Mouse (Mus musculus): ENCODE measurements around the gene Tmem248. TPM values are rescaled to one million over a fixed set of nuclear protein-coding genes. Genes with fewer than 3 reads are reported as not detected.

Tmem248 gene
- total and polyA plus RNA-seq, 3 experiments, result 72.1 to 82.9 (median 80.9) TPM

GRCm38 (mm10) chr5:130236302-130236701 lies 19.4 kb downstream of the Tmem248 start:
- dilution Hi-C loops (cut with MboI; ENCODE audit: extremely low pct_ligation_motif_present, extremely low pct_unique_long_range_greater_than_20kb, low sequenced_read_pairs) (no loop called here), in situ Hi-C loops (cut with MboI; ENCODE audit: low pct_ligation_motif_present, low pct_unique_long_range_greater_than_20kb, low sequenced_read_pairs) (no loop called here)
- H3K79me2 ChIP-seq (replicated peaks; ENCODE audit: control insufficient read depth, extremely low read depth, insufficient read depth, poor library complexity, severe bottlenecking), result peaks cover 24% of the 10 kb centered on the region
- no peak overlapping the region for H3K4me2 ChIP-seq (ENCODE audit: insufficient read depth, low read depth, poor library complexity, severe bottlenecking)
- H3K27ac ChIP-seq (ENCODE audit: insufficient read depth, low read depth), result no peak overlapping the region
- TF ChIP-seq UBTF (IDR thresholded peaks at IDR 0.05; ENCODE audit: low read depth, low read length), result no peak
- TF ChIP-seq GABPA (IDR thresholded peaks at IDR 0.05; ENCODE audit: insufficient replicate concordance, low read depth, low read length), result no peak
- no peak for TF ChIP-seq MAX (IDR thresholded peaks at IDR 0.05; ENCODE audit: low read length)
- no peak for TF ChIP-seq SIN3A (IDR thresholded peaks at IDR 0.05; ENCODE audit: low read length)
- no peak for TF ChIP-seq SMC3 (IDR thresholded peaks at IDR 0.05; ENCODE audit: low read depth, low read length)
- no peak overlapping the region for H3K9ac ChIP-seq (ENCODE audit: insufficient read depth, low read depth)
- DNase-seq (ENCODE audit: extremely low read depth), result no peak
- H3K9me3 ChIP-seq (replicated peaks; ENCODE audit: low read length), result no peaks in the 10 kb centered on the region
- no peaks in the 10 kb centered on the region for H3K4me1 ChIP-seq (ENCODE audit: control insufficient read depth in 1 of 2, insufficient read depth in 2 of 2)
- no peak overlapping the region for H3K4me3 ChIP-seq (replicated peaks in 1 of 3; ENCODE audit: low read depth in 2 of 3, low read length in 2 of 3, poor library complexity in 1 of 3)
- no peaks in the 10 kb centered on the region for H3K27me3 ChIP-seq (replicated peaks)
- peaks cover 88 to 95% of the 10 kb centered on the region in 2 experiments for H3K36me3 ChIP-seq (replicated peaks in 1 of 2; ENCODE audit: control insufficient read depth in 1 of 2, insufficient read depth in 1 of 2, low read length in 1 of 2)

GRCm38 (mm10) chr5:130239236-130239635 lies 22.4 kb downstream of the Tmem248 start:
- H3K4me1 ChIP-seq (ENCODE audit: control insufficient read depth in 1 of 2, insufficient read depth in 2 of 2), result no peaks in the 10 kb centered on the region

DNA sequence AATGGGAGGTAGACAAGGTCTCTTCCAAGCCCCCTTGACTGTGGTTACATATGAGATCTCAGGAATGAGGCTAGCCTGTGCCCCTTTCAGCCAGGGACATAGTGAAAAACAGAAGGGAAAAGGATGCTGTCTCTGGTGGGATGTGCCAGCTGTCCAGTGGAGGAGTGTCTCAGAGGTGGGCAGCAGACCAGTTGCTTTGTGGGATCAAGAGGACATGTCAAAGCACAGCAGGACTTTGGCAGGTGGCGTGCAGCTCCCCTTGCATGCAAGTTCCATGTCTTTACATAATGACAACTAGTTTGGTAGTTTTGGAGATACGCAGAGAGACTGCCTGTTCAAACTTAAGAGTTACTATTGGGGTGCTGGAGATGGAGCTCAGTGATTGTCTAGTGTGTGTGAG lies 23.0 kb downstream of the Tmem248 start:
- H3K27me3 ChIP-seq (replicated peaks), result no peaks in the 10 kb centered on the region
- no peaks in the 10 kb centered on the region for H3K4me1 ChIP-seq (ENCODE audit: control insufficient read depth in 1 of 2, insufficient read depth in 2 of 2)
- peaks cover 85 to 95% of the 10 kb centered on the region in 2 experiments for H3K36me3 ChIP-seq (replicated peaks in 1 of 2; ENCODE audit: control insufficient read depth in 1 of 2, insufficient read depth in 1 of 2, low read length in 1 of 2)
- H3K4me2 ChIP-seq (ENCODE audit: insufficient read depth, low read depth, poor library complexity, severe bottlenecking), result no peak overlapping the region
- no peaks in the 10 kb centered on the region for H3K9me3 ChIP-seq (replicated peaks; ENCODE audit: low read length)
- dilution Hi-C loops (cut with MboI; ENCODE audit: extremely low pct_ligation_motif_present, extremely low pct_unique_long_range_greater_than_20kb, low sequenced_read_pairs), result no loop called here
- DNase-seq (ENCODE audit: extremely low read depth), result no peak
- H3K4me3 ChIP-seq (replicated peaks in 1 of 3; ENCODE audit: low read depth in 2 of 3, low read length in 2 of 3, poor library complexity in 1 of 3), result no peak overlapping the region
- H3K27ac ChIP-seq (ENCODE audit: insufficient read depth, low read depth), result no peak overlapping the region
- H3K9ac ChIP-seq (ENCODE audit: insufficient read depth, low read depth), result no peak overlapping the region
- H3K79me2 ChIP-seq (replicated peaks; ENCODE audit: control insufficient read depth, extremely low read depth, insufficient read depth, poor library complexity, severe bottlenecking), result peaks cover 4% of the 10 kb centered on the region
- TF ChIP-seq POLR2A (IDR thresholded peaks at IDR 0.05; ENCODE audit: low read depth, low read length), result no peak
- no peak for TF ChIP-seq MXI1 (IDR thresholded peaks at IDR 0.05; ENCODE audit: low read depth, low read length)
- no peak for TF ChIP-seq RAD21 (IDR thresholded peaks at IDR 0.05; ENCODE audit: low read depth, low read length)
- TF ChIP-seq ZC3H11A (IDR thresholded peaks at IDR 0.05; ENCODE audit: low read depth, low read length), result no peak
- TF ChIP-seq NELFE (IDR thresholded peaks at IDR 0.05; ENCODE audit: low read depth, low read length), result no peak
- no peak for TF ChIP-seq TCF12 (IDR thresholded peaks at IDR 0.05; ENCODE audit: low read depth, low read length)
- no peak for TF ChIP-seq USF2 (conservative IDR thresholded peaks at IDR 0.05; ENCODE audit: low read depth, low read length)
- no peak for TF ChIP-seq POLR2AphosphoS2 (IDR thresholded peaks at IDR 0.05; ENCODE audit: low read depth, low read length)
- no peak for TF ChIP-seq GABPA (IDR thresholded peaks at IDR 0.05; ENCODE audit: insufficient replicate concordance, low read depth, low read length)
- no peak for TF ChIP-seq HCFC1 (IDR thresholded peaks at IDR 0.05; ENCODE audit: low read depth, low read length)
- TF ChIP-seq CHD1 (IDR thresholded peaks at IDR 0.05; ENCODE audit: low read depth, low read length), result no peak
- TF ChIP-seq JUN (IDR thresholded peaks at IDR 0.05; ENCODE audit: insufficient read depth, low read depth, low read length), result no peak
- in situ Hi-C loops (cut with MboI; ENCODE audit: low pct_ligation_motif_present, low pct_unique_long_range_greater_than_20kb, low sequenced_read_pairs), result no loop called here

More at GRCm38 (mm10) chr5:130239236-130239635, 22.4 kb downstream of the Tmem248 start:
- Histone ChIP-seq H3K9ac (ENCODE audit: insufficient read depth, low read depth) (no peak overlapping the region), H3K27me3 (replicated peaks) (no peaks in the 10 kb centered on the region), H3K79me2 (replicated peaks; ENCODE audit: control insufficient read depth, extremely low read depth, insufficient read depth, poor library complexity, severe bottlenecking) (peaks cover 6% of the 10 kb centered on the region), H3K9me3 (replicated peaks; ENCODE audit: low read length) (no peaks in the 10 kb centered on the region), H3K4me2 (ENCODE audit: insufficient read depth, low read depth, poor library complexity, severe bottlenecking) (no peak overlapping the region), H3K4me3 (replicated peaks in 1 of 3; ENCODE audit: low read depth in 2 of 3, low read length in 2 of 3, poor library complexity in 1 of 3) (no peak overlapping the region), H3K36me3 (replicated peaks in 1 of 2; ENCODE audit: control insufficient read depth in 1 of 2, insufficient read depth in 1 of 2, low read length in 1 of 2) (peaks cover 86 to 95% of the 10 kb centered on the region in 2 experiments), H3K27ac (ENCODE audit: insufficient read depth, low read depth) (no peak overlapping the region)
- dilution Hi-C loops (cut with MboI; ENCODE audit: extremely low pct_ligation_motif_present, extremely low pct_unique_long_range_greater_than_20kb, low sequenced_read_pairs) (no loop called here), in situ Hi-C loops (cut with MboI; ENCODE audit: low pct_ligation_motif_present, low pct_unique_long_range_greater_than_20kb, low sequenced_read_pairs) (no loop called here)
- no peak for TF ChIP-seq IRF4 (IDR thresholded peaks at IDR 0.05; ENCODE audit: low read depth, low read length)
- no peak for TF ChIP-seq PAX5 (IDR thresholded peaks at IDR 0.05; ENCODE audit: low read length)
- no peak for TF ChIP-seq KAT2A (IDR thresholded peaks at IDR 0.05; ENCODE audit: insufficient replicate concordance, low read length)
- TF ChIP-seq CHD1 (IDR thresholded peaks at IDR 0.05; ENCODE audit: low read depth, low read length), result no peak
- no peak for TF ChIP-seq NELFE (IDR thresholded peaks at IDR 0.05; ENCODE audit: low read depth, low read length)
- TF ChIP-seq CHD2 (IDR thresholded peaks at IDR 0.05; ENCODE audit: low read length), result no peak
- no peak for TF ChIP-seq RCOR1 (conservative IDR thresholded peaks at IDR 0.05; ENCODE audit: low read depth, low read length)
- TF ChIP-seq BHLHE40 (IDR thresholded peaks at IDR 0.05; ENCODE audit: low read depth, low read length), result no peak
- TF ChIP-seq ETS1 (conservative IDR thresholded peaks at IDR 0.05; ENCODE audit: low read depth, low read length), result no peak
- TF ChIP-seq ZC3H11A (IDR thresholded peaks at IDR 0.05; ENCODE audit: low read depth, low read length), result no peak
- no peak for TF ChIP-seq POLR2AphosphoS2 (IDR thresholded peaks at IDR 0.05; ENCODE audit: low read depth, low read length)
- no peak for TF ChIP-seq SIN3A (IDR thresholded peaks at IDR 0.05; ENCODE audit: low read length)
- no peak for TF ChIP-seq JUN (IDR thresholded peaks at IDR 0.05; ENCODE audit: insufficient read depth, low read depth, low read length)
- no peak for TF ChIP-seq HCFC1 (IDR thresholded peaks at IDR 0.05; ENCODE audit: low read depth, low read length)
- no peak for DNase-seq (ENCODE audit: extremely low read depth)

Measured in CH12.LX (cell line).